Mouse (Mus musculus) C2C12 (cell line): ENCODE measurements around the gene Pkdrej. TPM values are rescaled to one million over a fixed set of nuclear protein-coding genes. Genes with fewer than 3 reads are reported as not detected.
A peak's percentile ranks its signal among the peaks of the same experiment; 100 is the strongest.
"Not testable (repeated sequence)": the region's sequence is repeated elsewhere in the genome, so short reads cannot be mapped to it uniquely, and the experiment has no call there.

ENCODE experiments used
- H3K27me3 ChIP-seq: one replicate; pipeline ENCODE4 v1.6.1; 2011; ENCODE audit not compliant: control insufficient read depth, insufficient read depth, insufficient read length
- H3K36me3 ChIP-seq: one replicate; pipeline ENCODE4 v1.6.1; 2011; ENCODE audit not compliant: control insufficient read depth, insufficient read depth
- H3K4me3 ChIP-seq: one replicate; pipeline ENCODE4 v1.5.1; 2011; ENCODE audit warnings: mild to moderate bottlenecking, control low read depth; ENCODE audit not compliant: poor library complexity, insufficient read depth, severe bottlenecking
- H3K79me2 ChIP-seq: one replicate; pipeline ENCODE4 v1.6.1; 2011; ENCODE audit not compliant: control insufficient read depth, insufficient read depth
- H3K79me3 ChIP-seq: one replicate; pipeline ENCODE4 v1.6.1; 2011; ENCODE audit warnings: low read depth, control low read depth
- H3ac ChIP-seq: one replicate; pipeline ENCODE3; 2011; ENCODE audit warnings: low read depth; ENCODE audit not compliant: control insufficient read depth, insufficient read length
- CEBPB ChIP-seq: IDR thresholded peaks from one replicate; pipeline ENCODE4 v1.6.1; 2011; ENCODE audit warnings: low read depth, mild to moderate bottlenecking, control low read depth, moderate library complexity
- CTCF ChIP-seq: IDR thresholded peaks from one replicate; pipeline ENCODE4 v1.5.1; 2011; ENCODE audit not compliant: control insufficient read depth, insufficient read depth, insufficient read length
- FOSL1 ChIP-seq: IDR thresholded peaks from one replicate; pipeline ENCODE4 v1.8.0; 2011; ENCODE audit warnings: mild to moderate bottlenecking, low read length; ENCODE audit not compliant: poor library complexity, insufficient read depth, severe bottlenecking
- MAX ChIP-seq: IDR thresholded peaks from one replicate; pipeline ENCODE4 v1.6.1; 2011; ENCODE audit warnings: mild to moderate bottlenecking, control low read depth
- MYOD1 ChIP-seq: IDR thresholded peaks from one replicate; pipeline ENCODE4 v1.6.1; 2011; ENCODE audit warnings: low read depth; ENCODE audit not compliant: control insufficient read depth, insufficient read length
- MYOG ChIP-seq: IDR thresholded peaks from one replicate; pipeline ENCODE4 v1.6.1; 2011; ENCODE audit not compliant: control insufficient read depth, insufficient read length; ENCODE audit errors: extremely low read depth
- USF1 ChIP-seq: IDR thresholded peaks from one replicate; pipeline ENCODE4 v1.6.1; 2011; ENCODE audit warnings: low read depth, mild to moderate bottlenecking, control low read depth, moderate library complexity
- long read RNA-seq, 2 experiments: library from polyadenylated mRNA; unstranded; transcript quantifications; one replicate each; pipeline ENCODE4 v2.0.0; 2019 to 2020
- polyA plus RNA-seq: library from polyadenylated mRNA; unstranded; fragments of >200 nt; fragmentation: generic; extraction: Trizol; gene quantifications from one replicate; pipeline ENCODE4 v1.2.1, GENCODE M21; 2012; ENCODE audit warnings: missing spikeins

The Pkdrej gene
- not detected for polyA plus RNA-seq
- long read RNA-seq, experiment 1, result 0 reads
- long read RNA-seq, experiment 2, result 0 reads

DNA sequence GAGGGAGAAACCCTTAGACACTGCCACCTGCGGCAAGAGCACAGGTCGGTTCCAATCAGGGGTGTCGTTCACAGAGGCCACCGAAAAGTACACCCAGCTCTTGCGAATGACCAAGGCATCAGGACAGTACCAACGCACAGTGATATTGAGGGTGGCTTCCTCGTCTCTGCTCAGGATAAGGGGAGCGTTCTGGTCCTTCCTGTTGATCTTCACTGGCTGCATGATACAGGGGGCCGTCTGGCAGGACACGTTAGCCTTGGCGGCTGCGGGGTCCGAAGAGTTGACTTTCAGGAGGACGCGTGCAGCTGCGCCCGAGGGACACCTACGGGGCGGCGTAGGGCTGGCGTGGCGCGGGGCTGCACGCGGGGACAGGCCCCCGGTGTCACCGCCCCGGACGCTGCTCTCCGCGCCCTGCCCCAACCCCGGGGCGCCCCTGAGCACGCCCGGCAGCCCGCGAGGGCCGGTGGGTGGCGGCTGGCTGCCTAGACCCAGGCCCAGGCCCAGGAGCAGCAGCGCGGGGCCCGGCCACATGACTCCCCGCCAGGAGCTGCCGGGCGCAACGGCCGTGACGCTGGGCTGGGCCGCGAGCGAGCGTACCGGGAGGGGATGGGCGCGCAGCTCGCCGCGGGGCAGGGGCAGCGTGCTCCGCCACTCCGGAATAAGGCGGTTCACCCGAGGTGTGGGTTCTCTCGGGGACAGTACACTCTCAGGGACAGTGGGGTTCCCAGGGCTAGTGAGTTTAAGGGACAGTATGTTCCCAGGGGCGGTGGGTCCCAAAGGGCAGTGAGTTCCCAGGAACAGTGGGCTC lies at the start of gene Pkdrej:
Gene Pkdrej, minus strand, starts transcription at position 532 of the 808 bp plus-strand sequence.
- H3K79me3 ChIP-seq, result no peaks in the 10 kb centered on the region
- H3K27me3 ChIP-seq, result peaks cover 88% of the 10 kb centered on the region
- H3ac ChIP-seq, result no peak within 1 kb of the TSS
- H3K4me3 ChIP-seq, result no peak within 1 kb of the TSS
- H3K36me3 ChIP-seq, result no peaks in the 10 kb centered on the region
- no peak for TF ChIP-seq USF1
- H3K79me2 ChIP-seq, result no peaks in the 10 kb centered on the region

DNA sequence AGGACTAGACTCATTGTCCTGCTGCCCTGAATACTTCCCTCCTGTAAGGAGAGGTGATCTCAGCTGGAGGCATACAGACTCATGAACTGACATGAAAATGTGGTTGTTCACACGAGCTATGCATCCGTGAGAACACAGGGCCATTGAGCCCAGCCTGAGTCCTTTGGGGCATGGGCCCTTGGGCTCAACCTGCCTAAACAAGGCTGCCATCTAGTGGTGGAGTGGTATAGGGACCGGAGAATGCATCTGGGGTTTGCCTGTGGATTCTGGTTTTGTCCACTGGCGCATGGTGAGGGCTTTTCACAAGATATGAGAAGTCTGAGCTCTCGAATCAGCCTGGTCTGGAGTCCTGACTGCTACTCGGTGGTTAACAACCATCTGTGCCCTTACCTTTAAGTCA lies 46.2 kb upstream of the Pkdrej start:
- peaks cover 96% of the 10 kb centered on the region for H3K79me2 ChIP-seq
- TF ChIP-seq FOSL1, result no peak
- TF ChIP-seq MYOG, result no peak
- TF ChIP-seq CTCF, result peak; percentile 90
- no peak overlapping the region for H3ac ChIP-seq
- no peak overlapping the region for H3K4me3 ChIP-seq
- H3K79me3 ChIP-seq, result peaks cover 27% of the 10 kb centered on the region
- H3K36me3 ChIP-seq, result peaks cover 96% of the 10 kb centered on the region
- H3K27me3 ChIP-seq, result no peaks in the 10 kb centered on the region

DNA sequence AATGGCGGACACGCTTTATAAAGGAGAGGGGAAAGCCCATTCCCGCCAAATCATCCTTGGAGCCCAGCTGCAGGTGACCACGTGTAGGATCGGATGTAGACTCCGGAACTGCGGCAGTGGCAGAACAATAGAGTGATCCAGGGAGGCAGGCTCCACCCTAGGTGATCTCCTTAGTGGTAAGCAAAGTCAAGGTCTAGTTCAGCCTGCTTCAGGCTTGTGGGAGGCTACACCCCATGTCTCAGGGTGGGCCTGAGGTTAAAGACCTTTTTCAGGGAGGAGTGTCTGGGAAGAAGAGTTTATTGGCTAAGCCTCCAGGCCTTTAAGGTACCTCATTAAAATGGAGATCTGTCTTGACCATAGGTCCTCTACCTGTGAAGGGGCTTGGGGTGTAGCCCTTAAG lies 44.4 kb upstream of the Pkdrej start:
- Histone ChIP-seq H3K79me3 (peaks cover 42% of the 10 kb centered on the region), H3K36me3 (peaks cover 95% of the 10 kb centered on the region), H3K79me2 (peaks cover 96% of the 10 kb centered on the region)
- H3K27me3 ChIP-seq, H3K4me3 ChIP-seq, H3ac ChIP-seq: not testable (repeated sequence)

DNA sequence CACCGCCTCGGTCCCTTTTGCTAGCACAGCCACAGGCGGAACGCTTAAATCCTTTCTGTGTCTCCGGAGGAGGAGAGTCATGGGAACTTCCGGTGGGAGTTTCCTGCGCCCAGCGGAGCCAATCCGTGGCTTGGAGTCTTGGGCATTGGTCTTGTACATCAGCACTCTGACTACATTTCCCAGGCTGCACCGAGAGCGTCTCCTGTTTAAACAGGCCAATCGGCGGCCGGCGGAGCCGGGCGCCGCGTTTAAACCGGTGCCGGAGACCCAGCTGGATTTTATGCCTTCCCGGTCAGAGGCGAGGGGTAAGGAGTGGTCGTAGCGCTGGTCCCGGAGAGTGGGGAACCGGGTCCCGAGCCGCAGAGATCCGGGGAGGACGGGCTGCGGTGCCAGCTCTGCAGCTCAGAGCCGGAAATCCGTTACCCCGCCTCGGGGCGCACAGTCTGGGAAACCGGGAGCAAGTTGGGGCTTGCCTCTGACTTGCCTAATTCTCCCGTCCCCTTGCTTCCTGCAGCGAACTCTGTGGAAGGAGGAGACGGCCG lies 38.0 kb upstream of the Pkdrej start, which contains the start of gene Gtse1:
Gene Gtse1, plus strand, starts transcription at position 256 of the 542 bp plus-strand sequence.
- H3K4me3 ChIP-seq, result peak within 1 kb of the TSS; percentile 99
- peaks cover 52% of the 10 kb centered on the region for H3K79me2 ChIP-seq
- peaks cover 35% of the 10 kb centered on the region for H3K36me3 ChIP-seq
- peaks cover 24% of the 10 kb centered on the region for H3K27me3 ChIP-seq
- peaks cover 37% of the 10 kb centered on the region for H3K79me3 ChIP-seq
- TF ChIP-seq CEBPB (no peak), MAX (peak; percentile 65)
- peak within 1 kb of the TSS; percentile 94 for H3ac ChIP-seq

DNA sequence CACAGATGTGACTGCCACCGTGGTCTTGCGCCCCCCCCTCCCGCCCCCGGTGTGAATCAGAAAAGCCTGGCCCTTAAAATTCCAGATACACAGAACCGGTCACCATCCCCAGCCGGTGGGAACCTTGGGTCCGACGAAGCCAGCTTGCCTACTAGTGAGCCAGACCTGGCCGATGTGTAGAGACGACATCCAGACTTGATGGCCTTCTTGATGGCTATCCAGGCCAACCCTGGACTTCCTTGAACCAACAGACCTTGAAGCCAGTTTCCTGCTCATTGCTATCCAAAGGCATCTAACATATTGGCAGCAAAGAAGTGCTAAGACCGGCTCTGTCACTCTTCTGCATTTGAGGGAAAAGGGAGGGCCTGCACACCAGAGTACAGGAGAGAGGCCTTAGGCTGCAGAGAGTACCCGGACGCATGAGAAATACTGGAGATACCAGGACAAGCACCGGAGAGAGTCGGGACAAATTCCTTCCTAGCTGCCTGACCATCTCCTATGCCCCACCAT lies 37.5 kb upstream of the Pkdrej start:
- peak overlapping the region; percentile 87 for H3ac ChIP-seq

DNA sequence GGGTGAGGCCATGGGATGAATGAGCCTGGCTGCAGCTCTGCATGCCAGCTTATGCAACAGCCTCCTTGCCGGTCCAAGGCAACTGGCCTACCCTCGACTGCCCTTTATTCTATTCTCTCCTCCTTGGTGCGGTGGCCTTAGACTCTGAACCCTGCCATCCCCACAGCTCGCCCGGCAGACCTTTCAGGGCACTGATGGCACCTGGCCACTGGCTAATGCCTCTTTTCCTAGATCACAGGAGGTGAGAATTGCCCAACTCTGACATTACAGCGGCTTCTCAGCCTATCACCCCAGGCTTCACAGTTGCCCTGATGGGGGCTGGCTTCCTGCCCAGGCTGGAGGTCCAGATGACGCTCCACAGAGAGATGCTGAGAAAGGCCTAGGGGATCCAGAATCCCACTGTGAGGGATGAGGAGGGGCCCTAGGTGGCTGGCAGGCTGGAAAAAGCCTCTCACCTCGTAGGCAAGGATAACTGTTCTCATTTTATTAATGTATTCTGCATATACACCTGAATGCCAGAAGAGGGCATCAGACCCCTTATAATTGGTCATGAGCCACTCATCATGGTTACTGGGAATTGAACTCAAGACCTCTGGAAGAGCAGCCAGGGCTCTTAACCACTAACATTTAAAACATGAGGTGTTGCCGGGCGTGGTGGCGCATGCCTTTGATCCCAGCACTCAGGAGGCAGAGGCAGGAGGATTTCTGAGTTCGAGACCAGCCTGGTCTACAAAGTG lies 30.3 kb upstream of the Pkdrej start:
- TF ChIP-seq MYOG (no peak), MYOD1 (no peak), CEBPB (no peak), MAX (no peak), FOSL1 (no peak), CTCF (no peak), USF1 (no peak)
- Histone ChIP-seq H3K36me3 (no peaks in the 10 kb centered on the region), H3K79me3 (no peaks in the 10 kb centered on the region), H3K79me2 (no peaks in the 10 kb centered on the region), H3ac (no peak overlapping the region), H3K4me3 (no peak overlapping the region), H3K27me3 (peaks cover 75% of the 10 kb centered on the region)

More for the DNA sequence above, 37.5 kb upstream of the Pkdrej start:
- H3K79me2 ChIP-seq, result peaks cover 47% of the 10 kb centered on the region
- no peak for TF ChIP-seq CEBPB
- TF ChIP-seq USF1, result no peak
- no peak for TF ChIP-seq MAX
- TF ChIP-seq CTCF, result no peak
- TF ChIP-seq MYOD1, result no peak
- TF ChIP-seq FOSL1, result no peak
- TF ChIP-seq MYOG, result no peak
- peaks cover 30% of the 10 kb centered on the region for H3K36me3 ChIP-seq
- H3K79me3 ChIP-seq, result peaks cover 35% of the 10 kb centered on the region
- H3K27me3 ChIP-seq, result peaks cover 30% of the 10 kb centered on the region
- peak overlapping the region; percentile 99 for H3K4me3 ChIP-seq
